Mouse (Mus musculus): ENCODE results near the gene Scmh1.

DNA sequence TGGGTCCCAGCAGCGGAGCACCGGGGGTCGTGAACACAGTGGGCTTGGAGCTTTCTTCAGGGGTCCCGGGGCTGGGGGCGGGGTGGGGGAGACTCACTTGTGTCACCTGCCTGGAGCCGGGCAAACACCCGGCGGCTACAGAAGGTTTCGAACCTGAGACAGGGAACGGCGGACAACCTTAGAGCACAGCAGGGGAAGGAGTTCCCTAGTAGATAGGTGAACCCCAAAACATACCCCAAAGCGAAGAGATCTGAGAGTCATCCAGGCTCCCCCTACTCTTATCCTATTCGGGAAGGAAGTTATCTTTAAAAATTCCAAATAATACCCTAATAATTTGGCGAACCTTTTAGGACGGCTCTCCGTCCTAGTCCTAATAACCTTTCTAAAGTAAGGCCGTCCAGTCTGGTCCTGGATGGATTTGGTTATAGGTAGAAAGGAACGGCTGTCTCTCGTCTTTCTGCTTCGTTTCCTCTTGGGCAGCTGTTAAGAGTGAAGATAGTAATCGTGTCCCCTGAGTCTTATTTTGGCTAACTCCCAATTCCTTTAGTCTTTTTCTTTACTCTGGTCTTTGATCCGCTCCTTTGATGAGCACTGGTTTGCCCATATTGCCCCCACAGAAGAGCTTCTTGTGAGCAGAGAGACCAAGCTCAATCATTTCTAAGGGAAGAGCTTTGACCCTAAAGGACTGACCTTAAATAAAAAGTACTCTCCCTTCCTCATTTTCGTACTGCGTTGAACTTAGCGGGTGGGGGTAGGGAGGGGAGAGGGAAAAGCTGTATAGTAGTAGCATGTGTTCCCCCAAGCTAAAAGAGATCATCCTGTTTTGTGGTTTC is 941 bp downstream of the Scmh1 start:
- TF ChIP-seq CTCF (IDR thresholded peaks at IDR 0.05; ENCODE audit: extremely low read depth, insufficient read depth, insufficient read length, insufficient replicate concordance): no peak
- TF ChIP-seq POLR2A (IDR thresholded peaks at IDR 0.05; ENCODE audit: low read depth, low read length): no peak
